Mouse (Mus musculus): ENCODE data around the gene Sstr3. TPM values are rescaled to one million over a fixed set of nuclear protein-coding genes. Genes with fewer than 3 reads are reported as not detected.

Sstr3 gene
- polyA plus RNA-seq (2015; fragmentation: Nextera tagmentation; extraction: Ambion mirVana), result not detected in 2 replicates

GRCm38 (mm10) chr15:78544561-78545001 lies at the start of gene Sstr3:
Gene Sstr3 (minus strand): TSS chr15:78544685.

GRCm38 (mm10) chr15:78572658-78573397 lies 28.3 kb upstream of the Sstr3 start, which contains the start of gene Rac2:
Gene Rac2 (minus strand): TSS chr15:78572783.

GRCm38 (mm10) chr15:78530671-78531450 lies 13.6 kb downstream of the Sstr3 start, which contains the start of gene C1qtnf6:
Gene C1qtnf6 (minus strand): TSS chr15:78531416.

GRCm38 (mm10) chr15:78494968-78495406 lies 49.5 kb downstream of the Sstr3 start, which contains the start of gene Il2rb:
Gene Il2rb (minus strand): TSS chr15:78495271.

Other genes starting within 250 kb of the Sstr3 start
- gene Csf2rb2, start 239.0 kb downstream of the Sstr3 start, polyA plus RNA-seq (2015; fragmentation: Nextera tagmentation; extraction: Ambion mirVana), result 2.0 and 2.5 TPM in 2 replicates
- gene Csf2rb, start 218.9 kb downstream of the Sstr3 start, polyA plus RNA-seq (2015; fragmentation: Nextera tagmentation; extraction: Ambion mirVana), result 10.7 and 15.6 TPM in 2 replicates
- not detected in 2 replicates for gene Tex33, start 148.8 kb downstream of the Sstr3 start, polyA plus RNA-seq (2015; fragmentation: Nextera tagmentation; extraction: Ambion mirVana)
- gene Tst, start 138.8 kb downstream of the Sstr3 start, polyA plus RNA-seq (2015; fragmentation: Nextera tagmentation; extraction: Ambion mirVana), result 28.7 and 36.2 TPM in 2 replicates
- gene Mpst, start 138.3 kb downstream of the Sstr3 start, polyA plus RNA-seq (2015; fragmentation: Nextera tagmentation; extraction: Ambion mirVana), result 5.7 and 5.9 TPM in 2 replicates
- gene Kctd17, start 116.1 kb downstream of the Sstr3 start, polyA plus RNA-seq (2015; fragmentation: Nextera tagmentation; extraction: Ambion mirVana), result 15.1 and 17.1 TPM in 2 replicates
- 0.11 and 0.30 TPM in 2 replicates for gene Tmprss6, start 76.1 kb downstream of the Sstr3 start, polyA plus RNA-seq (2015; fragmentation: Nextera tagmentation; extraction: Ambion mirVana)
- gene Il2rb, start 49.4 kb downstream of the Sstr3 start, polyA plus RNA-seq (2015; fragmentation: Nextera tagmentation; extraction: Ambion mirVana), result 2.8 and 4.1 TPM in 2 replicates
- gene C1qtnf6, start 13.3 kb downstream of the Sstr3 start, polyA plus RNA-seq (2015; fragmentation: Nextera tagmentation; extraction: Ambion mirVana), result 8.1 and 10.1 TPM in 2 replicates
- gene Rac2, start 28.1 kb upstream of the Sstr3 start, polyA plus RNA-seq (2015; fragmentation: Nextera tagmentation; extraction: Ambion mirVana), result 213 and 273 TPM in 2 replicates
- gene Cyth4, start 52.4 kb upstream of the Sstr3 start, polyA plus RNA-seq (2015; fragmentation: Nextera tagmentation; extraction: Ambion mirVana), result 22.1 and 29.7 TPM in 2 replicates
- gene Elfn2, start 174.1 kb upstream of the Sstr3 start, polyA plus RNA-seq (2015; fragmentation: Nextera tagmentation; extraction: Ambion mirVana), result 0.05 TPM in 2 replicates
- gene Mfng, start 228.8 kb upstream of the Sstr3 start, polyA plus RNA-seq (2015; fragmentation: Nextera tagmentation; extraction: Ambion mirVana), result 12.7 and 15.6 TPM in 2 replicates

Data from spleen, postnatal 0 days (tissue).